Mouse (Mus musculus) cerebellum, adult 18-20 months (tissue): ENCODE measurements around the gene Ckmt2.

Source experiments
- DNase-seq, 2 experiments: peaks; one replicate each; pipeline ENCODE4 v3.0.0; 2021

Gene Ckmt2

GRCm38 (mm10) chr13:91868577-91868976 lies 8.1 kb downstream of the Ckmt2 start:
- DNase-seq, result no peak

GRCm38 (mm10) chr13:91858835-91859234 lies 17.9 kb downstream of the Ckmt2 start:
- no peak for DNase-seq

GRCm38 (mm10) chr13:91857427-91857826 lies 19.3 kb downstream of the Ckmt2 start:
- DNase-seq, result no peak

- no peak for DNase-seq
These were observed 22.3 kb downstream of the Ckmt2 start for GRCm38 (mm10) chr13:91854412-91854811.

- no peak for DNase-seq
These were observed 48.8 kb downstream of the Ckmt2 start for GRCm38 (mm10) chr13:91827876-91828275.

- DNase-seq, result no peak
These were observed 50.6 kb downstream of the Ckmt2 start for GRCm38 (mm10) chr13:91826066-91826465.

- no peak for DNase-seq
These were observed 51.7 kb downstream of the Ckmt2 start for GRCm38 (mm10) chr13:91824845-91825550.

GRCm38 (mm10) chr13:91823735-91824134 lies 53.0 kb downstream of the Ckmt2 start:
- DNase-seq, result no peak

- DNase-seq, result no peak
These were observed 62.0 kb downstream of the Ckmt2 start for GRCm38 (mm10) chr13:91814670-91815069.

- no peak for DNase-seq
These were observed 67.2 kb downstream of the Ckmt2 start for GRCm38 (mm10) chr13:91809476-91809875.

GRCm38 (mm10) chr13:91807874-91808575 lies 68.7 kb downstream of the Ckmt2 start:
- DNase-seq, result peak; percentile 12 to 25

GRCm38 (mm10) chr13:91807155-91807839 lies 69.4 kb downstream of the Ckmt2 start, which contains the start of gene Zcchc9:
TSS of gene Zcchc9 (minus strand) at chr13:91807705.
- DNase-seq, result peak; percentile 89 to 93
